ENCODE assay signal across 15 mouse cellular contexts in genomic region chr13:34669919-34670865, GRCm38 (mm10). TPM values are rescaled to one million over a fixed set of nuclear protein-coding genes. Genes with fewer than 3 reads are reported as not detected.
DNase-seq lines count a peak whose midpoint lies in the region; ATAC-seq and TF ChIP-seq lines count a peak whose summit lies in the region.
"Had no signal": no experiment of that assay in that cellular context is flagged by ENCODE, and none has a peak within 500 bp of the region (broad histone marks: within the 10 kb centered on the region; RNA-seq: fewer than 3 reads in every experiment).

No protein-coding gene starts in this region.

- peaks cover 14% of the 10 kb centered on the region for H3K4me1 ChIP-seq in hindbrain, embryonic 10.5 days (replicated peaks)
- H3K4me1 ChIP-seq in hindbrain, embryonic 11.5 days (replicated peaks; ENCODE audit: control insufficient read depth, insufficient read depth, low read length), result peaks cover 2% of the 10 kb centered on the region; the same call in 1 of the 2 replicates
- H3K4me1 ChIP-seq in forebrain, postnatal 0 days (ENCODE audit: insufficient read depth), result peaks cover 5% of the 10 kb centered on the region; the same call in 1 of the 2 replicates
- H3K4me1 ChIP-seq in midbrain, embryonic 12.5 days, result peaks cover 14% of the 10 kb centered on the region
- H3K4me1 ChIP-seq: liver, embryonic 12.5 days had no signal

- TF ChIP-seq CTCF in forebrain, postnatal 0 days (IDR thresholded peaks at IDR 0.05; ENCODE audit: low read depth), result no peak

- H3K9me3 ChIP-seq in hindbrain, embryonic 10.5 days, result peaks cover 5% of the 10 kb centered on the region
- no peaks in the 10 kb centered on the region for H3K9me3 ChIP-seq in hindbrain, embryonic 11.5 days (ENCODE audit: control insufficient read depth, low read length)
- H3K9me3 ChIP-seq in forebrain, postnatal 0 days (ENCODE audit: low read length), result no peaks in the 10 kb centered on the region
- peaks cover 12% of the 10 kb centered on the region for H3K9me3 ChIP-seq in midbrain, embryonic 12.5 days
- H3K9me3 ChIP-seq: embryonic facial prominence, embryonic 13.5 days; liver, embryonic 12.5 days had no signal

- 67% methylated on average over 16 of the region's 16 CpGs for WGBS in hindbrain, embryonic 10.5 days
- 61% methylated on average over 16 of the region's 16 CpGs for WGBS in hindbrain, embryonic 11.5 days
- WGBS in forebrain, postnatal 0 days, result 21% methylated on average over 16 of the region's 16 CpGs
- WGBS in midbrain, embryonic 12.5 days, result 19% methylated on average over 16 of the region's 16 CpGs

- H3K36me3 ChIP-seq in hindbrain, embryonic 10.5 days, result no peaks in the 10 kb centered on the region
- no peaks in the 10 kb centered on the region for H3K36me3 ChIP-seq in hindbrain, embryonic 11.5 days (ENCODE audit: control insufficient read depth, insufficient read depth, low read length)
- no peaks in the 10 kb centered on the region for H3K36me3 ChIP-seq in forebrain, postnatal 0 days (ENCODE audit: insufficient read depth)
- no peaks in the 10 kb centered on the region for H3K36me3 ChIP-seq in midbrain, embryonic 12.5 days
- H3K36me3 ChIP-seq: embryonic facial prominence, embryonic 13.5 days; liver, embryonic 12.5 days had no signal

- no peak overlapping the region for H3K4me3 ChIP-seq in hindbrain, embryonic 10.5 days
- no peak overlapping the region for H3K4me3 ChIP-seq in hindbrain, embryonic 11.5 days (ENCODE audit: low read depth, low read length)
- H3K4me3 ChIP-seq in forebrain, postnatal 0 days (ENCODE audit: low read depth, low read length), result no peak overlapping the region
- H3K4me3 ChIP-seq in midbrain, embryonic 12.5 days, result peak overlapping the region; percentile 1; the same call in 1 of the 2 replicates
- H3K4me3 ChIP-seq: embryonic facial prominence, embryonic 13.5 days; liver, embryonic 12.5 days had no signal

- H3K27ac ChIP-seq in hindbrain, embryonic 10.5 days, result peak overlapping the region; percentile 35; the same call in 1 of the 2 replicates
- H3K27ac ChIP-seq in hindbrain, embryonic 11.5 days (ENCODE audit: low read depth, low read length), result no peak overlapping the region
- no peak overlapping the region for H3K27ac ChIP-seq in forebrain, postnatal 0 days (ENCODE audit: low read depth, low read length)
- H3K27ac ChIP-seq in midbrain, embryonic 12.5 days (replicated peaks), result peak overlapping the region; percentile 76
- H3K27ac ChIP-seq: embryonic facial prominence, embryonic 13.5 days; liver, embryonic 12.5 days had no signal

- H3K27me3 ChIP-seq in hindbrain, embryonic 10.5 days (ENCODE audit: insufficient read depth, poor library complexity, severe bottlenecking), result no peaks in the 10 kb centered on the region
- H3K27me3 ChIP-seq in hindbrain, embryonic 11.5 days (ENCODE audit: control insufficient read depth, insufficient read depth, low read length), result no peaks in the 10 kb centered on the region
- H3K27me3 ChIP-seq in forebrain, postnatal 0 days (ENCODE audit: insufficient read depth, low read length), result no peaks in the 10 kb centered on the region
- peaks cover 46% of the 10 kb centered on the region for H3K27me3 ChIP-seq in midbrain, embryonic 12.5 days
- H3K27me3 ChIP-seq: embryonic facial prominence, embryonic 13.5 days; liver, embryonic 12.5 days; Patski had no signal

- ATAC-seq in hindbrain, embryonic 11.5 days (ENCODE audit: low FRiP score), result no peak
- peak; percentile 12; the same call in 1 of the 2 replicates for ATAC-seq in forebrain, postnatal 0 days
- ATAC-seq in midbrain, embryonic 12.5 days (ENCODE audit: low FRiP score, low read depth), result peak; percentile 90
- ATAC-seq in neutrophil, adult 5-6 weeks (ENCODE audit: extremely low read depth, insufficient number of reproducible peaks, low FRiP score, poor library complexity, severe bottlenecking), result 0 out of 2 replicates have a peak, but pooled peaks have one; percentile 10
- no peak for ATAC-seq in megakaryocyte, adult 5-6 weeks (ENCODE audit: poor library complexity, severe bottlenecking)
- no peak for ATAC-seq in frontal cortex, adult (ENCODE audit: low TSS enrichment)
- no peak for ATAC-seq in granulocyte monocyte progenitor cell, adult 5-6 weeks (replicated peaks; ENCODE audit: poor library complexity, severe bottlenecking)
- ATAC-seq: liver, embryonic 12.5 days; Patski had no signal

- H3K4me2 ChIP-seq in hindbrain, embryonic 11.5 days (replicated peaks; ENCODE audit: low read depth, low read length), result no peak overlapping the region
- no peak overlapping the region for H3K4me2 ChIP-seq in forebrain, postnatal 0 days (ENCODE audit: low read depth)
- peak overlapping the region; percentile 46 for H3K4me2 ChIP-seq in midbrain, embryonic 12.5 days (replicated peaks)
- H3K4me2 ChIP-seq: embryonic facial prominence, embryonic 13.5 days; liver, embryonic 12.5 days had no signal

- no peak overlapping the region for H3K9ac ChIP-seq in hindbrain, embryonic 11.5 days (ENCODE audit: low read depth, low read length)
- no peak overlapping the region for H3K9ac ChIP-seq in forebrain, postnatal 0 days
- H3K9ac ChIP-seq in midbrain, embryonic 12.5 days (replicated peaks), result peak overlapping the region; percentile 29; the same call in 1 of the 2 replicates
- H3K9ac ChIP-seq: embryonic facial prominence, embryonic 13.5 days; liver, embryonic 12.5 days had no signal

- DNase-seq in hindbrain, embryonic 10.5 days (ENCODE audit: low spot score), result no peak
- no peak for DNase-seq in hindbrain, embryonic 11.5 days (ENCODE audit: low spot score)
- no peak for DNase-seq in forebrain, postnatal 0 days
- DNase-seq: cerebellum, postnatal 25 days; kidney, adult 2 months; kidney, postnatal 25 days had no signal

RNA-seq across cellular contexts. Expression of gene Pxdc1, which starts 16.9 kb away (rescaled TPM):
- 3.2 and 3.6 TPM in 2 replicates for polyA plus RNA-seq in hindbrain, embryonic 10.5 days (2016; fragmentation: Nextera tagmentation; extraction: Ambion mirVana)
- polyA plus RNA-seq in hindbrain, embryonic 11.5 days (2014; fragmentation: Nextera tagmentation; extraction: Ambion mirVana), result 3.5 and 4.7 TPM in 2 replicates
- total RNA-seq in forebrain, postnatal 0 days (2014; rRNA removed), result 6.7 and 10.6 TPM in 2 replicates
- polyA plus RNA-seq in forebrain, postnatal 0 days (2015; fragmentation: Nextera tagmentation; extraction: Ambion mirVana), result 5.3 and 6.3 TPM in 2 replicates
- polyA plus RNA-seq in midbrain, embryonic 12.5 days (2016; fragmentation: Nextera tagmentation; extraction: Ambion mirVana), result 6.1 and 9.9 TPM in 2 replicates
- total RNA-seq in neutrophil, adult 5-6 weeks (2017), result 43.8 and 49.6 TPM in 2 replicates
- 0.18 TPM in 1 of 2 replicates, not detected in the other for total RNA-seq in megakaryocyte, adult 5-6 weeks (2015)
- total RNA-seq in megakaryocyte, adult 5-6 weeks (2017), result 0.12 TPM in 1 of 2 replicates, not detected in the other
- total RNA-seq in granulocyte monocyte progenitor cell, adult 5-6 weeks (2014; fragmentation: Nextera tagmentation), result not detected in 2 replicates
- total RNA-seq in granulocyte monocyte progenitor cell, adult 5-6 weeks (2017), result not detected in 2 replicates
- total RNA-seq: megakaryocyte-erythroid progenitor cell, adult 5-6 weeks had no signal

Comparison
In these comparisons a context has a peak if more than half of its experiments do, and no peak if none do; other contexts are left out.
1. H3K27ac ChIP-seq: peak in hindbrain, embryonic 10.5 days (single experiment) and midbrain, embryonic 12.5 days (single experiment); none in hindbrain, embryonic 11.5 days (single experiment) and forebrain, postnatal 0 days (single experiment).
2. ATAC-seq: peak in forebrain, postnatal 0 days (single experiment), midbrain, embryonic 12.5 days (single experiment) and neutrophil, adult 5-6 weeks (single experiment); none in hindbrain, embryonic 11.5 days (single experiment), megakaryocyte, adult 5-6 weeks (single experiment), frontal cortex, adult (single experiment) and granulocyte monocyte progenitor cell, adult 5-6 weeks (single experiment).